Mouse (Mus musculus): ENCODE measurements at regions not wholly inside any gene's neighbourhood (a gene's known extent, or its start where the extent isn't known, plus 50 kb on each side); places are given as distances from the start of the nearest gene placed in this dataset.

DNA sequence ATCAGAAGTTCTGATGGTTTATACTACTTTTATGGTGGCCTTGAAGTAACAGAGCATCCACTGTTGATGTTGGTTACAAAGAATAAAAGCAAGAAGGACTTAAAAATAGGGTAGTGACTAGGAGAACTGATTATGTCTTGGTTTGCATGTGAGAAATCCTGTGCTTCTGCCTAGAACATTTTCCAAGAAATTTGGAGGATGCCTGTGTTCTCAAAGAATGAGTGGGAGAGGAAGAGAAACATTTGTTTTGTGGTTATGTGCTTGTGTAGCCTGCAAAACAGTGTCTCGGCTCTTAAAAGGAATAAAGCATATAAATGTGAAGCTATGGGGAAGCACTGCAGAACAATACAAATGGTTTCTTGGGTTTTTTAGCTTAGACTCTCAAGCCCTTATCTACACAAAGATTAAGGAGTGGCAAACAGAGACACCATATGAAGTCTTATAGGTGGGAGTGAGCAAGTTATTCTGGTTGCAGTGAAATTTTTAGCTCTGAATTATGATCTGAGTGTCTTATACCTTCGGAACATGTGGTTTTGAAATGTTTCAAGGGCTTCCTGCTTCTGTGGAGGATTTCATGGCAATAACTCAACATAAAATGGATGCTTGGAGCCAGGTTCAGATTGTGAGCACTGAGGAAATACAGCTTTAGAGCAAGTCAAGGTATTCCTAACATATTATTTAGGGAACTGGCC, 372.1 kb upstream of the Man1a start:
- WGBS = 82% methylated on average over 2 of the region's 2 CpGs

DNA sequence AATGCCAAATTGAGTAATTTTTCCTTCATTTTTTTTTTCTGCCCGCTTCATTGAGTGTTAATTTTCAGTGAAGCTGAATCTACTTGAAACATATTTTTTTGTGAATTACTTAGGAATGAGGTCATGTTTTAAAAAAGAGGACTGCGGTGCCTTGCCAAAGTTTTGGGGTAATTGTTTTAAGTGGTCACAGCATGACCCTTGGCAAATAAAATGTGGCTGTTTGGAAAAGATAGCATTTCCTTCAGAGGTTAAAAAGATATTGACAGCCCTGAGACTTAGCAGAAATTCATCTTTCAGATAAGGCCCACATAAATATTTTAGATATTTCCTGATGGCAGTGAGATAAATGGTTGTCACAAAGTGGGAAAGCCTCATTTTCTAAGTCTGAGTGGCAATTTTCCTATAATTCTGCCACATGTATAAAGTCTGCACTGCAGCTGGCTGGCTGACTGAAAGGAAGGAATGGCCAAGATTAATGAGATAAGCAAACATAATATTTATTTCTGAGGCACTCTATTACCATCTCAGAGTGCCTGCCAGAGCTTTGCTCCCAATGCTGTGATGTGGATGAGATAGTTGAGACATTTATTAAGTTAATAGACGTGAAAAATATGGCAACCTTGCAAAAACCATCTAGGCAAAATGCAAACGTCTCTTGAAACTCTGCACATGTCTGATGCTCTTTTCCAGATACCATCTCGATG, 327.0 kb upstream of the Man1a start:
- Histone ChIP-seq H3K9ac (ENCODE audit: low read depth, low read length) (no peak overlapping the region), H3K9me3 (ENCODE audit: control insufficient read depth, low read length) (no peaks in the 10 kb centered on the region), H3K27ac (ENCODE audit: low read depth, low read length) (no peak overlapping the region), H3K4me3 (ENCODE audit: low read length) (no peak overlapping the region), H3K4me1 (ENCODE audit: control insufficient read depth, insufficient read depth, low read depth, low read length) (no peaks in the 10 kb centered on the region), H3K27me3 (replicated peaks; ENCODE audit: control insufficient read depth, insufficient read depth, low read length) (no peaks in the 10 kb centered on the region), H3K36me3 (ENCODE audit: control insufficient read depth, insufficient read depth, low read length) (no peaks in the 10 kb centered on the region), H3K4me2 (ENCODE audit: low read length) (no peak overlapping the region)
- WGBS = 70% methylated on average over 5 of the region's 5 CpGs
- no peak for ATAC-seq

More for the DNA sequence above, 372.1 kb upstream of the Man1a start:
- no peak for ATAC-seq
- no peaks in the 10 kb centered on the region for H3K27me3 ChIP-seq (replicated peaks; ENCODE audit: control insufficient read depth, insufficient read depth, low read length)
- no peak overlapping the region for H3K9ac ChIP-seq (ENCODE audit: low read depth, low read length)
- H3K4me1 ChIP-seq (ENCODE audit: control insufficient read depth, insufficient read depth, low read depth, low read length) = no peaks in the 10 kb centered on the region
- no peaks in the 10 kb centered on the region for H3K36me3 ChIP-seq (ENCODE audit: control insufficient read depth, insufficient read depth, low read length)
- H3K4me2 ChIP-seq (ENCODE audit: low read length) = no peak overlapping the region
- no peak overlapping the region for H3K4me3 ChIP-seq (ENCODE audit: low read length)
- H3K27ac ChIP-seq (ENCODE audit: low read depth, low read length) = no peak overlapping the region
- no peaks in the 10 kb centered on the region for H3K9me3 ChIP-seq (ENCODE audit: control insufficient read depth, low read length)

- Histone ChIP-seq H3K4me1 (ENCODE audit: control insufficient read depth, insufficient read depth, low read depth, low read length) (no peaks in the 10 kb centered on the region), H3K27ac (ENCODE audit: low read depth, low read length) (no peak overlapping the region), H3K9me3 (ENCODE audit: control insufficient read depth, low read length) (no peaks in the 10 kb centered on the region), H3K27me3 (replicated peaks; ENCODE audit: control insufficient read depth, insufficient read depth, low read length) (no peaks in the 10 kb centered on the region), H3K9ac (ENCODE audit: low read depth, low read length) (no peak overlapping the region), H3K4me3 (ENCODE audit: low read length) (no peak overlapping the region), H3K36me3 (ENCODE audit: control insufficient read depth, insufficient read depth, low read length) (no peaks in the 10 kb centered on the region), H3K4me2 (ENCODE audit: low read length) (no peak overlapping the region)
- ATAC-seq = no peak
- WGBS = 80% methylated on average over 2 of the region's 2 CpGs
These were observed 307.3 kb upstream of the Man1a start for GRCm38 (mm10) chr10:54383751-54384150.

DNA sequence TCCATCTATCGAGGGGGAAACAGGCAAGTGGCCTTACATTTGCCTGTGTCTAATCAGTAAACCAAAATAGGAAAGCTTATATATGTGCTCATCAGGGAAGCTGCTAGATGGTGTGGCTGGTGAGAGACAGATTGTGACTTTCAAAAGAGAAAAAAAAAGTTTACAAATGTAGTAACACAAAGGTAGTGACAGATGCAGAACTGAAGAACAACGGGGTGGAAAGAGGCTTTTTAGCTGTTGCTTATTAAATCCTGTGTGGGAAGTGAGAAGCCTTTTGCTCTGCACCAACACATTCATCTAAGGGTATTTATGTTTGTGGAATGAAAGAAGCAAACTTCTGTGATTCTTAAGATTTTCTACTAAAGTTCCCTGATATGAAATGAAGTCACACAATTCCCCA, 305.1 kb upstream of the Man1a start:
- Histone ChIP-seq H3K27ac (ENCODE audit: low read depth, low read length) (no peak overlapping the region), H3K36me3 (ENCODE audit: control insufficient read depth, insufficient read depth, low read length) (no peaks in the 10 kb centered on the region), H3K27me3 (replicated peaks; ENCODE audit: control insufficient read depth, insufficient read depth, low read length) (no peaks in the 10 kb centered on the region), H3K4me3 (ENCODE audit: low read length) (no peak overlapping the region), H3K4me2 (ENCODE audit: low read length) (no peak overlapping the region), H3K9ac (ENCODE audit: low read depth, low read length) (no peak overlapping the region), H3K4me1 (ENCODE audit: control insufficient read depth, insufficient read depth, low read depth, low read length) (no peaks in the 10 kb centered on the region), H3K9me3 (ENCODE audit: control insufficient read depth, low read length) (no peaks in the 10 kb centered on the region)
- WGBS = 74% methylated on average over 2 of the region's 2 CpGs
- no peak for ATAC-seq

- H3K4me3 ChIP-seq (ENCODE audit: low read length) = no peak overlapping the region
- H3K4me1 ChIP-seq (ENCODE audit: control insufficient read depth, insufficient read depth, low read depth, low read length) = no peaks in the 10 kb centered on the region
- no peak overlapping the region for H3K4me2 ChIP-seq (ENCODE audit: low read length)
- ATAC-seq = no peak
- H3K27me3 ChIP-seq (replicated peaks; ENCODE audit: control insufficient read depth, insufficient read depth, low read length) = no peaks in the 10 kb centered on the region
- WGBS = 88% methylated on average over 3 of the region's 3 CpGs
- H3K9me3 ChIP-seq (ENCODE audit: control insufficient read depth, low read length) = no peaks in the 10 kb centered on the region
- no peak overlapping the region for H3K27ac ChIP-seq (ENCODE audit: low read depth, low read length)
- no peak overlapping the region for H3K9ac ChIP-seq (ENCODE audit: low read depth, low read length)
- H3K36me3 ChIP-seq (ENCODE audit: control insufficient read depth, insufficient read depth, low read length) = no peaks in the 10 kb centered on the region
These were observed 292.7 kb upstream of the Man1a start for GRCm38 (mm10) chr10:54369158-54369557.

DNA sequence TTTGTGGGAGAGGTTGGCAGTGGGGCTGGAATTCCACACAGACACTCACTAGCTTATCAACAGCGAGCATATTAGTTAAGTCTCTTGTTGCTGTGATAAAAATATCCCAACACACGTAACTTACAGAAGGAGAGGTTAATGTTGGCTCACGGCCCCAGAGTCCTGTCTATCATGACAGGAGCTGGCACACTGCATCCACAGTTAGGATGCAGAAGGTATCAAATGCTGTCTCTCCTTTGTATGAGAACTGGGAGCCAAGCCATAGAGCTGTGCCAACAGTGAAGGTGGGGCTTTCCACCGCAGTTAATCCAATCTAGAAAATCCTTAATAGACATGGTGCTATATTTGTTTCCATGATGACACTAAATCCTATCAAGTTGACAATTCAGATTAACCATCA, 288.9 kb upstream of the Man1a start:
- 62% methylated on average over 4 of the region's 4 CpGs for WGBS
- Histone ChIP-seq H3K36me3 (ENCODE audit: control insufficient read depth, insufficient read depth, low read length) (no peaks in the 10 kb centered on the region), H3K9ac (ENCODE audit: low read depth, low read length) (no peak overlapping the region), H3K9me3 (ENCODE audit: control insufficient read depth, low read length) (no peaks in the 10 kb centered on the region), H3K27me3 (replicated peaks; ENCODE audit: control insufficient read depth, insufficient read depth, low read length) (no peaks in the 10 kb centered on the region), H3K27ac (ENCODE audit: low read depth, low read length) (no peak overlapping the region), H3K4me1 (ENCODE audit: control insufficient read depth, insufficient read depth, low read depth, low read length) (no peaks in the 10 kb centered on the region), H3K4me2 (ENCODE audit: low read length) (no peak overlapping the region), H3K4me3 (ENCODE audit: low read length) (no peak overlapping the region)
- peak; percentile 60 for ATAC-seq

- Histone ChIP-seq H3K4me2 (ENCODE audit: low read length) (no peak overlapping the region), H3K27ac (ENCODE audit: low read depth, low read length) (no peak overlapping the region)
- WGBS = 80% methylated on average over 4 of the region's 4 CpGs
These were observed 260.8 kb upstream of the Man1a start for GRCm38 (mm10) chr10:54337234-54337633.

More at GRCm38 (mm10) chr10:54337234-54337633, 260.8 kb upstream of the Man1a start:
- Histone ChIP-seq H3K36me3 (ENCODE audit: control insufficient read depth, insufficient read depth, low read length) (no peaks in the 10 kb centered on the region), H3K9ac (ENCODE audit: low read depth, low read length) (no peak overlapping the region), H3K27me3 (replicated peaks; ENCODE audit: control insufficient read depth, insufficient read depth, low read length) (no peaks in the 10 kb centered on the region), H3K4me3 (ENCODE audit: low read length) (no peak overlapping the region), H3K9me3 (ENCODE audit: control insufficient read depth, low read length) (no peaks in the 10 kb centered on the region), H3K4me1 (ENCODE audit: control insufficient read depth, insufficient read depth, low read depth, low read length) (no peaks in the 10 kb centered on the region)
- no peak for ATAC-seq
